Comparison of ENCODE assay signal across 8 mouse cellular contexts in the genomic region with DNA sequence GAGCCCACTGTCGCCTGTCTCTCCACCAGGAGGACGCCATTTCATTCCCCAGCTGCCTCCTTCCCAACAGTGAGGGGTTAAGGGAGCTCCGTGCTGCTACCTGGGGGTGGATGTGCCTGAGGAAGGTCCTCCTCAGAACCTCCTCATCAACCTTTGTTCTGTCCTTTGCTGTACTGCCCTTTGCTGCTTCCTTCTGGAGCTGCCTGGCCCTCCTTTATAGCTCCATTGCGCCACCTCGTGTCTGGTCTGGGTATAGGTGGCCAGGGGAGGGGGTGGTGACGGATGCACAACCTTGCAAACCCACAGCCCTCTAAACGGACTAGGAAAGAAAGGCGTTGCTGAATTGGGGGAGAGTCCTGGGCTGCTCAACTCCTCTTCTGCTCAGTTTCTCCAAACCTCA. TPM values are rescaled to one million over a fixed set of nuclear protein-coding genes. Genes with fewer than 3 reads are reported as not detected.
DNase-seq lines count a peak whose midpoint lies in the region; ATAC-seq and TF ChIP-seq lines count a peak whose summit lies in the region.

No protein-coding gene starts in this region.

- no peak overlapping the region for H3K4me2 ChIP-seq in lung, postnatal 0 days (replicated peaks; ENCODE audit: low read depth, low read length)

- WGBS in hindbrain, embryonic 10.5 days: 13% methylated on average over 8 of the region's 8 CpGs
- WGBS in lung, postnatal 0 days: 19% methylated on average over 8 of the region's 8 CpGs

- TF ChIP-seq CTCF in lung, postnatal 0 days (IDR thresholded peaks at IDR 0.05): peak; percentile 96

- H3K9me3 ChIP-seq in hindbrain, embryonic 10.5 days: no peaks in the 10 kb centered on the region
- no peaks in the 10 kb centered on the region for H3K9me3 ChIP-seq in lung, postnatal 0 days (ENCODE audit: low read length)

- no peak overlapping the region for H3K4me3 ChIP-seq in hindbrain, embryonic 10.5 days
- H3K4me3 ChIP-seq in lung, postnatal 0 days (ENCODE audit: low read depth, low read length): no peak overlapping the region

- peak; percentile 80 for DNase-seq in MN1 (ENCODE audit: low spot score)
- peak; percentile 86 for DNase-seq in cerebellum, adult 8-10 months
- DNase-seq in forelimb bud, embryonic 11.5 days (ENCODE audit: low read depth, low spot score): peak; percentile 78
- peak; percentile 82 for DNase-seq in hindbrain, embryonic 10.5 days (ENCODE audit: low spot score)
- DNase-seq in layer of hippocampus, adult 9-10 months (ENCODE audit: low spot score): peak; percentile 53
- peak; percentile 75 for DNase-seq in lung, postnatal 0 days (ENCODE audit: low spot score)
- peak; percentile 88 for DNase-seq in ovary, postnatal 14 days (ENCODE audit: low spot score)
- peak; percentile 92 for DNase-seq in thymus, postnatal 14 days

- no peaks in the 10 kb centered on the region for H3K27me3 ChIP-seq in hindbrain, embryonic 10.5 days (ENCODE audit: insufficient read depth, poor library complexity, severe bottlenecking)
- H3K27me3 ChIP-seq in lung, postnatal 0 days (replicated peaks; ENCODE audit: insufficient read depth, low read length): no peaks in the 10 kb centered on the region

- TF ChIP-seq EP300 in lung, postnatal 0 days (IDR thresholded peaks at IDR 0.05): no peak

- H3K9ac ChIP-seq in lung, postnatal 0 days (replicated peaks; ENCODE audit: low read depth): no peak overlapping the region

- H3K36me3 ChIP-seq in hindbrain, embryonic 10.5 days: peaks cover 40% of the 10 kb centered on the region
- peaks cover 10% of the 10 kb centered on the region; the same call in 1 of the 2 replicates for H3K36me3 ChIP-seq in lung, postnatal 0 days (ENCODE audit: insufficient read depth, low read length)

- peak overlapping the region; percentile 83 for H3K27ac ChIP-seq in hindbrain, embryonic 10.5 days
- H3K27ac ChIP-seq in lung, postnatal 0 days (ENCODE audit: low read length): no peak overlapping the region

- ATAC-seq in lung, postnatal 0 days: peak; percentile 64; the same call in 1 of the 2 replicates

- H3K4me1 ChIP-seq in hindbrain, embryonic 10.5 days (replicated peaks): peaks cover 13% of the 10 kb centered on the region
- no peaks in the 10 kb centered on the region for H3K4me1 ChIP-seq in lung, postnatal 0 days (ENCODE audit: insufficient read depth, low read depth, low read length)

RNA-seq across cellular contexts. Expression of a gene that starts 3.1 kb away (rescaled TPM):
- 1.7 and 2.5 TPM in 2 replicates for polyA plus RNA-seq in hindbrain, embryonic 10.5 days (2016; fragmentation: Nextera tagmentation; extraction: Ambion mirVana)
- 0.42 and 0.54 TPM in 2 replicates for polyA plus RNA-seq in lung, postnatal 0 days (2015; fragmentation: Nextera tagmentation; extraction: Ambion mirVana)

RNA-seq across cellular contexts. Expression of a gene that starts 7.6 kb away (rescaled TPM):
- 32.7 and 33.6 TPM in 2 replicates for polyA plus RNA-seq in hindbrain, embryonic 10.5 days (2016; fragmentation: Nextera tagmentation; extraction: Ambion mirVana)
- 75.9 and 77.2 TPM in 2 replicates for polyA plus RNA-seq in lung, postnatal 0 days (2015; fragmentation: Nextera tagmentation; extraction: Ambion mirVana)

RNA-seq across cellular contexts. Expression of a gene that starts 12.6 kb away (rescaled TPM):
- polyA plus RNA-seq in hindbrain, embryonic 10.5 days (2016; fragmentation: Nextera tagmentation; extraction: Ambion mirVana): 0.60 and 0.78 TPM in 2 replicates
- polyA plus RNA-seq in lung, postnatal 0 days (2015; fragmentation: Nextera tagmentation; extraction: Ambion mirVana): 0.63 and 0.74 TPM in 2 replicates

RNA-seq across cellular contexts. Expression of a gene that starts 30.4 kb away (rescaled TPM):
- 28.8 and 31.0 TPM in 2 replicates for polyA plus RNA-seq in hindbrain, embryonic 10.5 days (2016; fragmentation: Nextera tagmentation; extraction: Ambion mirVana)
- polyA plus RNA-seq in lung, postnatal 0 days (2015; fragmentation: Nextera tagmentation; extraction: Ambion mirVana): 19.0 and 21.5 TPM in 2 replicates

RNA-seq across cellular contexts. Expression of a gene that starts 35.3 kb away (rescaled TPM):
- 18.7 and 19.3 TPM in 2 replicates for polyA plus RNA-seq in hindbrain, embryonic 10.5 days (2016; fragmentation: Nextera tagmentation; extraction: Ambion mirVana)
- polyA plus RNA-seq in lung, postnatal 0 days (2015; fragmentation: Nextera tagmentation; extraction: Ambion mirVana): 29.2 and 33.9 TPM in 2 replicates
